Mouse (Mus musculus) lung, postnatal 25 days (tissue): ENCODE measurements around the gene Zdhhc8.

ENCODE experiments used
- DNase-seq: peaks from one replicate; pipeline ENCODE4 v3.0.0; 2022; ENCODE audit warnings: low spot score

The Zdhhc8 gene

GRCm38 (mm10) chr16:18234671-18235388, at the start of gene Zdhhc8:
Zdhhc8 (minus strand) TSS chr16:18235136.
- DNase-seq = peak; percentile 80

- no peak for DNase-seq
Measured at GRCm38 (mm10) chr16:18275166-18275565, 40.2 kb upstream of the Zdhhc8 start.

GRCm38 (mm10) chr16:18268182-18268581, 33.2 kb upstream of the Zdhhc8 start:
- DNase-seq = no peak

- DNase-seq = no peak
Measured at GRCm38 (mm10) chr16:18265024-18265423, 30.1 kb upstream of the Zdhhc8 start.

GRCm38 (mm10) chr16:18258221-18258620, 23.3 kb upstream of the Zdhhc8 start, which contains the start of gene Gm49776:
Gm49776 (minus strand) TSS chr16:18258321.
- DNase-seq = no peak

GRCm38 (mm10) chr16:18253866-18254265, 18.9 kb upstream of the Zdhhc8 start:
- DNase-seq = no peak

GRCm38 (mm10) chr16:18252736-18253135, 17.8 kb upstream of the Zdhhc8 start:
- DNase-seq = no peak

- DNase-seq = no peak
Measured at GRCm38 (mm10) chr16:18250828-18251790, 16.2 kb upstream of the Zdhhc8 start.

GRCm38 (mm10) chr16:18250231-18250630, 15.3 kb upstream of the Zdhhc8 start:
- DNase-seq = no peak

GRCm38 (mm10) chr16:18249364-18249967, 14.5 kb upstream of the Zdhhc8 start:
- DNase-seq = peak; percentile 20

- peak; percentile 99 for DNase-seq
Measured at GRCm38 (mm10) chr16:18248433-18249363, 13.8 kb upstream of the Zdhhc8 start, which contains the start of the genes Trmt2a and Ranbp1. Trmt2a (plus strand) TSS chr16:18248679. Ranbp1 (minus strand) TSS chr16:18248732.

- DNase-seq = no peak
Measured at GRCm38 (mm10) chr16:18247521-18248399, 12.8 kb upstream of the Zdhhc8 start.

GRCm38 (mm10) chr16:18241581-18241980, 6.6 kb upstream of the Zdhhc8 start:
- no peak for DNase-seq

GRCm38 (mm10) chr16:18236676-18237501, 2.0 kb upstream of the Zdhhc8 start:
- DNase-seq = no peak

GRCm38 (mm10) chr16:18235389-18236065, 591 bp upstream of the Zdhhc8 start:
- DNase-seq = peak; percentile 44

GRCm38 (mm10) chr16:18233919-18234670, 841 bp downstream of the Zdhhc8 start:
- no peak for DNase-seq

GRCm38 (mm10) chr16:18233451-18233850, 1.5 kb downstream of the Zdhhc8 start:
- no peak for DNase-seq

- no peak for DNase-seq
Measured at GRCm38 (mm10) chr16:18231451-18231850, 3.5 kb downstream of the Zdhhc8 start.
